ENCODE assay signal across 24 mouse cellular contexts in genomic region chr2:84823237-84823636, GRCm38 (mm10). TPM values are rescaled to one million over a fixed set of nuclear protein-coding genes. Genes with fewer than 3 reads are reported as not detected.
DNase-seq lines count a peak whose midpoint lies in the region; ATAC-seq lines count a peak whose summit lies in the region.
"Had no signal": no experiment of that assay in that cellular context is flagged by ENCODE, and none has a peak within 500 bp of the region (broad histone marks: within the 10 kb centered on the region; RNA-seq: fewer than 3 reads in every experiment).

No protein-coding gene starts in this region.

- WGBS in heart, embryonic 12.5 days = 16% methylated on average over 2 of the region's 2 CpGs

- H3K9me3 ChIP-seq in heart, embryonic 12.5 days (replicated peaks) = no peaks in the 10 kb centered on the region
- H3K9me3 ChIP-seq in megakaryocyte, embryonic 14.5 days = peaks cover 5% of the 10 kb centered on the region; the same call in 1 of the 2 replicates
- H3K9me3 ChIP-seq: embryonic facial prominence, embryonic 15.5 days; limb, embryonic 13.5 days; liver, embryonic 15.5 days had no signal

- H3K9ac ChIP-seq in heart, embryonic 12.5 days = no peak overlapping the region
- H3K9ac ChIP-seq: embryonic facial prominence, embryonic 15.5 days; forebrain, postnatal 0 days; limb, embryonic 13.5 days; liver, embryonic 15.5 days had no signal

- no peak overlapping the region for H3K4me3 ChIP-seq in heart, embryonic 12.5 days
- peak overlapping the region; percentile 46 for H3K4me3 ChIP-seq in megakaryocyte, embryonic 14.5 days (replicated peaks)
- H3K4me3 ChIP-seq: embryonic facial prominence, embryonic 15.5 days; limb, embryonic 13.5 days; liver, embryonic 15.5 days had no signal

- H3K4me2 ChIP-seq in heart, embryonic 12.5 days = no peak overlapping the region
- H3K4me2 ChIP-seq: embryonic facial prominence, embryonic 15.5 days; limb, embryonic 13.5 days; liver, embryonic 15.5 days had no signal

- ATAC-seq in heart, embryonic 12.5 days (ENCODE audit: insufficient number of reproducible peaks, low FRiP score) = no peak
- ATAC-seq in megakaryocyte, adult 5-6 weeks (ENCODE audit: poor library complexity, severe bottlenecking) = no peak
- ATAC-seq: forebrain, postnatal 0 days had no signal

- H3K36me3 ChIP-seq in heart, embryonic 12.5 days = no peaks in the 10 kb centered on the region
- peaks cover 1% of the 10 kb centered on the region for H3K36me3 ChIP-seq in megakaryocyte, embryonic 14.5 days (replicated peaks; ENCODE audit: low read length)
- H3K36me3 ChIP-seq: embryonic facial prominence, embryonic 15.5 days; limb, embryonic 13.5 days had no signal

- peak overlapping the region; percentile 63 for H3K27ac ChIP-seq in heart, embryonic 12.5 days (ENCODE audit: poor library complexity, severe bottlenecking)
- H3K27ac ChIP-seq: embryonic facial prominence, embryonic 15.5 days; limb, embryonic 13.5 days; liver, embryonic 15.5 days; stomach, postnatal 0 days had no signal

- no peak for DNase-seq in heart, adult 8-10 months (ENCODE audit: low spot score)
- peak; percentile 53 for DNase-seq in brain, adult 2 months (ENCODE audit: low read depth, low spot score)
- no peak for DNase-seq in urinary bladder, adult 2 months (ENCODE audit: low spot score)
- no peak for DNase-seq in layer of hippocampus, adult 8-10 months (ENCODE audit: low spot score in 2 of 2)
- DNase-seq: adrenal gland, postnatal 25 days; cerebellum, adult 11-12 months; cerebellum, postnatal 25 days; forebrain, postnatal 0 days; kidney, adult 11 months; kidney, postnatal 14 days; right cerebral cortex, postnatal 25 days had no signal

- H3K4me1 ChIP-seq in heart, embryonic 12.5 days (replicated peaks) = peaks cover 32% of the 10 kb centered on the region
- H3K4me1 ChIP-seq in megakaryocyte, embryonic 14.5 days = peaks cover 80% of the 10 kb centered on the region

- H3K27me3 ChIP-seq in heart, embryonic 12.5 days (replicated peaks) = no peaks in the 10 kb centered on the region
- peaks cover 19% of the 10 kb centered on the region for H3K27me3 ChIP-seq in megakaryocyte, embryonic 14.5 days (replicated peaks)

RNA-seq across cellular contexts. Expression of gene Smtnl1, which starts 0.8 kb away (rescaled TPM):
- 0.17 and 0.43 TPM in 2 replicates for polyA plus RNA-seq in heart, embryonic 12.5 days (2016; fragmentation: Nextera tagmentation; extraction: Ambion mirVana)
- total RNA-seq in heart, adult 8-10 months (2022) = under 1 TPM in 2 of 4 experiments, not detected in 2; 0.14 to 0.16 TPM
- polyA plus RNA-seq in megakaryocyte, embryonic 14.5 days (2012; ENCODE audit: insufficient read depth, low replicate concordance) = 0.07 TPM in 1 of 2 replicates, not detected in the other
- not detected in 2 replicates for total RNA-seq in megakaryocyte, adult 5-6 weeks (2015)
- not detected in 2 replicates for total RNA-seq in megakaryocyte, adult 5-6 weeks (2017)
- polyA plus RNA-seq in urinary bladder, adult 2 months (2012; rRNA removed) = not detected in 2 replicates
- total RNA-seq in layer of hippocampus, adult 8-10 months (2022) = not detected
- total RNA-seq: adrenal gland, postnatal 25 days; layer of hippocampus, postnatal 10 days; megakaryocyte-erythroid progenitor cell, adult 5-6 weeks; midbrain, postnatal 0 days; neutrophil, adult 5-6 weeks had no signal
- polyA plus RNA-seq: gonadal fat pad, adult 2 months; hindbrain, embryonic 11.5 days; midbrain, postnatal 0 days; stomach, postnatal 0 days had no signal

RNA-seq across cellular contexts. Expression of gene Timm10, which starts 3.6 kb away (rescaled TPM):
- 62.2 and 65.6 TPM in 2 replicates for polyA plus RNA-seq in heart, embryonic 12.5 days (2016; fragmentation: Nextera tagmentation; extraction: Ambion mirVana)
- total RNA-seq in heart, adult 8-10 months (2022) = 100 to 1,000 TPM; 119 to 134 (median 122) TPM
- polyA plus RNA-seq in megakaryocyte, embryonic 14.5 days (2012; ENCODE audit: insufficient read depth, low replicate concordance) = 9.7 TPM in 1 of 2 replicates, not detected in the other
- total RNA-seq in megakaryocyte, adult 5-6 weeks (2015) = 17.7 and 18.6 TPM in 2 replicates
- total RNA-seq in megakaryocyte, adult 5-6 weeks (2017) = 14.2 and 19.8 TPM in 2 replicates
- 35.0 and 47.5 TPM in 2 replicates for polyA plus RNA-seq in urinary bladder, adult 2 months (2012; rRNA removed)
- total RNA-seq in layer of hippocampus, adult 8-10 months (2022) = 10 to 100 TPM; 44.2 to 55.4 (median 50.7) TPM

RNA-seq across cellular contexts. Expression of gene Slc43a1, which starts 15.4 kb away (rescaled TPM):
- 21.8 and 23.0 TPM in 2 replicates for polyA plus RNA-seq in heart, embryonic 12.5 days (2016; fragmentation: Nextera tagmentation; extraction: Ambion mirVana)
- 1 to 10 TPM; 1.6 to 2.8 (median 2.2) TPM for total RNA-seq in heart, adult 8-10 months (2022)
- 1.8 and 5.0 TPM in 2 replicates for polyA plus RNA-seq in megakaryocyte, embryonic 14.5 days (2012; ENCODE audit: insufficient read depth, low replicate concordance)
- 3.7 and 5.2 TPM in 2 replicates for total RNA-seq in megakaryocyte, adult 5-6 weeks (2015)
- 1.6 and 3.1 TPM in 2 replicates for total RNA-seq in megakaryocyte, adult 5-6 weeks (2017)
- polyA plus RNA-seq in urinary bladder, adult 2 months (2012; rRNA removed) = 11.4 and 12.6 TPM in 2 replicates
- total RNA-seq in layer of hippocampus, adult 8-10 months (2022) = 1 to 10 TPM in 1 of 4 experiments, under 1 TPM in 2, not detected in 1; 0.34 to 1.3 (median 0.63) TPM

RNA-seq across cellular contexts. Expression of gene Ube2l6, which starts 24.6 kb away (rescaled TPM):
- polyA plus RNA-seq in heart, embryonic 12.5 days (2016; fragmentation: Nextera tagmentation; extraction: Ambion mirVana) = 90.0 and 95.3 TPM in 2 replicates
- total RNA-seq in heart, adult 8-10 months (2022) = 10 to 100 TPM; 11.8 to 37.6 (median 13.6) TPM
- 4.4 and 5.9 TPM in 2 replicates for polyA plus RNA-seq in megakaryocyte, embryonic 14.5 days (2012; ENCODE audit: insufficient read depth, low replicate concordance)
- 23.7 and 27.7 TPM in 2 replicates for total RNA-seq in megakaryocyte, adult 5-6 weeks (2015)
- 25.2 and 31.5 TPM in 2 replicates for total RNA-seq in megakaryocyte, adult 5-6 weeks (2017)
- polyA plus RNA-seq in urinary bladder, adult 2 months (2012; rRNA removed) = 36.2 and 36.3 TPM in 2 replicates
- 1 to 10 TPM; 5.2 to 9.3 (median 5.6) TPM for total RNA-seq in layer of hippocampus, adult 8-10 months (2022)

RNA-seq across cellular contexts. Expression of gene Serping1, which starts 48.0 kb away (rescaled TPM):
- 32.2 and 32.8 TPM in 2 replicates for polyA plus RNA-seq in heart, embryonic 12.5 days (2016; fragmentation: Nextera tagmentation; extraction: Ambion mirVana)
- 10 to 100 TPM; 58.4 to 76.5 (median 69.2) TPM for total RNA-seq in heart, adult 8-10 months (2022)
- not detected in 2 replicates for polyA plus RNA-seq in megakaryocyte, embryonic 14.5 days (2012; ENCODE audit: insufficient read depth, low replicate concordance)
- 1.5 and 2.1 TPM in 2 replicates for total RNA-seq in megakaryocyte, adult 5-6 weeks (2015)
- total RNA-seq in megakaryocyte, adult 5-6 weeks (2017) = 0.94 and 2.2 TPM in 2 replicates
- polyA plus RNA-seq in urinary bladder, adult 2 months (2012; rRNA removed) = 711 and 879 TPM in 2 replicates
- total RNA-seq in layer of hippocampus, adult 8-10 months (2022) = 10 to 100 TPM in 2 of 4 experiments, 1 to 10 TPM in 2; 6.2 to 16.4 (median 10.8) TPM
- total RNA-seq: megakaryocyte-erythroid progenitor cell, adult 5-6 weeks; neutrophil, adult 5-6 weeks had no signal
